Mouse (Mus musculus): ENCODE results near the gene Ahnak. TPM values are rescaled to one million over a fixed set of nuclear protein-coding genes. Genes with fewer than 3 reads are reported as not detected.
"Not testable (repeated sequence)": the region's sequence is repeated elsewhere in the genome, so short reads cannot be mapped to it uniquely, and the experiment has no call there.

Ahnak gene
- polyA plus RNA-seq, 1 experiment from 2014 or later: 103 TPM

DNA sequence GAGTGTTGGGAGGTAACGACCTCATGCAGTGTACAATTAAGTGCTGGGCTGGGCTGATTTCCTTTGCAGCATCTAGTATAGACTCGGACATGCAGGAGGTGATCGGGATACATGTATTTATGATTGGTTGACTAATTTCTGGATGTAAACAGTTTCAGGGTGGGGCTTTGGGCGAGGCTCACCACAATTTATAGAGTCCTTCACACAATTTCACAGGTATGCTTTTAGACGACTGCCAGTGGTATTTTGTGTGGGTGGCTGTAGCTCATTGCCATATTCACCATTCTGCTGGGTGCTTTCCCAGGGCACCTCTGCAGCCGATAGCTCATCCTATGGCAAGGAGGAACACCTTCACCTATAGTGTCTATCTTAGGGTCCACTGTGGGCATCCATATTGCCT lies 9.5 kb downstream of the Ahnak start:
- DNase-seq (ENCODE audit: low spot score) (no peak), ATAC-seq (ENCODE audit: low FRiP score, low TSS enrichment) (no peak)
- peak overlapping the region; percentile 32; the same call in 1 of the 2 replicates for H3K4me2 ChIP-seq (replicated peaks; ENCODE audit: low read depth)
- no peak overlapping the region for H3K4me3 ChIP-seq (ENCODE audit: low read depth, low read length)
- H3K9me3 ChIP-seq (ENCODE audit: control insufficient read depth, low read length): no peaks in the 10 kb centered on the region
- WGBS: 50% methylated on average over 6 of the region's 6 CpGs
- H3K9ac ChIP-seq (ENCODE audit: low read length): no peak overlapping the region; the same call in 1 of the 2 replicates
- no peaks in the 10 kb centered on the region for H3K27me3 ChIP-seq (ENCODE audit: control insufficient read depth, insufficient read depth, low read length)
- TF ChIP-seq EP300 (optimal IDR thresholded peaks at IDR 0.05): no peak
- peak overlapping the region; percentile 91 for H3K27ac ChIP-seq (replicated peaks)
- peaks cover 22% of the 10 kb centered on the region for H3K4me1 ChIP-seq (replicated peaks; ENCODE audit: control insufficient read depth, insufficient read depth)
- H3K36me3 ChIP-seq (ENCODE audit: control insufficient read depth, insufficient read depth, low read length): peaks cover 31% of the 10 kb centered on the region

GRCm38 (mm10) chr19:8999223-8999622 lies 10.1 kb downstream of the Ahnak start:
- Histone ChIP-seq H3K9ac (ENCODE audit: low read length) (no peak overlapping the region), H3K36me3 (ENCODE audit: control insufficient read depth, insufficient read depth, low read length) (peaks cover 38% of the 10 kb centered on the region), H3K4me3 (ENCODE audit: low read depth, low read length) (no peak overlapping the region), H3K4me2 (replicated peaks; ENCODE audit: low read depth) (no peak overlapping the region), H3K4me1 (replicated peaks; ENCODE audit: control insufficient read depth, insufficient read depth) (peaks cover 21% of the 10 kb centered on the region), H3K9me3 (ENCODE audit: control insufficient read depth, low read length) (no peaks in the 10 kb centered on the region), H3K27ac (replicated peaks) (peak overlapping the region; percentile 91; the same call in 1 of the 2 replicates), H3K27me3 (ENCODE audit: control insufficient read depth, insufficient read depth, low read length) (no peaks in the 10 kb centered on the region)
- DNase-seq (ENCODE audit: low spot score) (no peak), ATAC-seq (ENCODE audit: low FRiP score, low TSS enrichment) (no peak)
- WGBS: 53% methylated on average over 4 of the region's 4 CpGs
- TF ChIP-seq CTCF (IDR thresholded peaks at IDR 0.05; ENCODE audit: low read depth) (no peak), EP300 (optimal IDR thresholded peaks at IDR 0.05) (no peak)

- H3K4me1 ChIP-seq (replicated peaks; ENCODE audit: control insufficient read depth, insufficient read depth); H3K27ac ChIP-seq (replicated peaks); ATAC-seq (ENCODE audit: low FRiP score, low TSS enrichment); H3K4me3 ChIP-seq (ENCODE audit: low read depth, low read length); H3K4me2 ChIP-seq (replicated peaks; ENCODE audit: low read depth); H3K9ac ChIP-seq (ENCODE audit: low read length); H3K27me3 ChIP-seq (ENCODE audit: control insufficient read depth, insufficient read depth, low read length); H3K9me3 ChIP-seq (ENCODE audit: control insufficient read depth, low read length); DNase-seq (ENCODE audit: low spot score): not testable (repeated sequence)
- 96% methylated on average over 2 of the region's 2 CpGs for WGBS
- peaks cover 40% of the 10 kb centered on the region for H3K36me3 ChIP-seq (ENCODE audit: control insufficient read depth, insufficient read depth, low read length)
Observed at GRCm38 (mm10) chr19:9006915-9007314, 17.8 kb downstream of the Ahnak start.

DNA sequence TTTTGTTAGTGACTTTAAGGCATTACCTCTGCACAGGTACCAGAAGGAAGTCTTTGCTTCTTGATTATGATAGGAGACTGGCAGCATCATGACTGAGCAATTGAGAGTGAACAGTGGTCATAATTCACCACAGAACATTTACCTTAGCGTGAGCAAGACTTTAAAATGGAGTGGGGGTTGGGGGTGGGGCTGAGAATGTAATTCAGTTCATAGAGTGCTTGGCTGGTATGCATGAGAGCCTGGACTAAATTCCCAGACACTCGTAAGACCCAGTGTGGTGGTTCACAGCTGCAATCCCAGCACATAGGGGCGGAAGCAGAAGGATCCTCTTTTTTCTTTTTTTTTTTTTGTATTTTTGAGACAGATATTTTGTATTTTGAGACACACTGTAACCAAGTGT lies 30.2 kb downstream of the Ahnak start:
- H3K27me3 ChIP-seq (ENCODE audit: control insufficient read depth, insufficient read depth, low read length): no peaks in the 10 kb centered on the region
- TF ChIP-seq EP300 (optimal IDR thresholded peaks at IDR 0.05) (no peak), CTCF (IDR thresholded peaks at IDR 0.05; ENCODE audit: low read depth) (no peak)
- peaks cover 3% of the 10 kb centered on the region; the same call in 1 of the 2 replicates for H3K4me1 ChIP-seq (replicated peaks; ENCODE audit: control insufficient read depth, insufficient read depth)
- no peak overlapping the region for H3K4me3 ChIP-seq (ENCODE audit: low read depth, low read length)
- no peak for ATAC-seq (ENCODE audit: low FRiP score, low TSS enrichment)
- DNase-seq (ENCODE audit: low spot score): no peak
- no peaks in the 10 kb centered on the region for H3K9me3 ChIP-seq (ENCODE audit: control insufficient read depth, low read length)
- no peak overlapping the region for H3K27ac ChIP-seq (replicated peaks)
- peaks cover 35% of the 10 kb centered on the region for H3K36me3 ChIP-seq (ENCODE audit: control insufficient read depth, insufficient read depth, low read length)
- 77% methylated on average over 3 of the region's 3 CpGs for WGBS
- no peak overlapping the region for H3K9ac ChIP-seq (ENCODE audit: low read length)
- H3K4me2 ChIP-seq (replicated peaks; ENCODE audit: low read depth): no peak overlapping the region

DNA sequence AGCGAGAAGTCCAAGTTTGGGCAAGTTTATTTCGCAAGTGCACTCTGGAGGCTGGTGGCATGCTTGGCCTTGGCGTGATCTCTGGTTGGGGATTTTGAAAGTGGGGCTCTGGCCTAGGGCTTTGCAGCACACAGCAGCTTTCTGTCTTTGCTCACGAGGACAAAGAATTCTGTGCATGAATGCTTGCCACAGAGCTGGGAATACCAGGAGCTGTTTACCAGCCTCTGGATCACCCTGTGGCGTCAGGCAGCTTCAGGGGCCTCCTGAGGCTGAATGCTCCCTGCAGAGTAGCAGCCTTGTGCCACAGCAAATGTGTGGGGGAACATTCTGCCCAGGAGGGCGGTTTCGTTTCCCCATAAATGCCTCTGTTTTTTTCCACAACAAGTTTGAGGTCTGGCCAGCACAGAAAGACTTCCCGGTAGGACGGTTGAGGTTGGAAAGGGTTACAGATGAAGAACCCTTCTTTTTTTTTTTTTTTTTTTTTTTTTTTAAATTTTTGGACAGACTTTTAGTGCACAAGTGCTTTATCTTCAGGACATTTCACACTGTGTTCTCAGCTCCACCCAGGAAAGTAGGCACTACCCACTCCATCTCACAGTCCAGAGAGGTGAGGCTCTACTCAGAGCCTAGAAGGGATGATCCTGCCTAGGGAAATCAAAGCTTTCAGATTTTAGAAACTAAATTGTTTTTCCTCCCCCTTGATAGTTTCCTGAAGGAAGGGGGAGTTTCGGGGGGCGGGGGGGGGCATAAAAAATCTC lies 34.1 kb downstream of the Ahnak start:
- Histone ChIP-seq H3K36me3 (ENCODE audit: control insufficient read depth, insufficient read depth, low read length) (peaks cover 9% of the 10 kb centered on the region), H3K4me3 (ENCODE audit: low read depth, low read length) (no peak overlapping the region), H3K4me2 (replicated peaks; ENCODE audit: low read depth) (no peak overlapping the region), H3K27ac (replicated peaks) (peak overlapping the region; percentile 88), H3K27me3 (ENCODE audit: control insufficient read depth, insufficient read depth, low read length) (no peaks in the 10 kb centered on the region), H3K9ac (ENCODE audit: low read length) (no peak overlapping the region), H3K4me1 (replicated peaks; ENCODE audit: control insufficient read depth, insufficient read depth) (peaks cover 3% of the 10 kb centered on the region; the same call in 1 of the 2 replicates), H3K9me3 (ENCODE audit: control insufficient read depth, low read length) (no peaks in the 10 kb centered on the region)
- ATAC-seq (ENCODE audit: low FRiP score, low TSS enrichment): peak; percentile 10; the same call in 1 of the 2 replicates
- WGBS: 34% methylated on average over 11 of the region's 11 CpGs
- TF ChIP-seq CTCF (IDR thresholded peaks at IDR 0.05; ENCODE audit: low read depth) (no peak), EP300 (optimal IDR thresholded peaks at IDR 0.05) (no peak)
- peak; percentile 37 for DNase-seq (ENCODE audit: low spot score)

DNA sequence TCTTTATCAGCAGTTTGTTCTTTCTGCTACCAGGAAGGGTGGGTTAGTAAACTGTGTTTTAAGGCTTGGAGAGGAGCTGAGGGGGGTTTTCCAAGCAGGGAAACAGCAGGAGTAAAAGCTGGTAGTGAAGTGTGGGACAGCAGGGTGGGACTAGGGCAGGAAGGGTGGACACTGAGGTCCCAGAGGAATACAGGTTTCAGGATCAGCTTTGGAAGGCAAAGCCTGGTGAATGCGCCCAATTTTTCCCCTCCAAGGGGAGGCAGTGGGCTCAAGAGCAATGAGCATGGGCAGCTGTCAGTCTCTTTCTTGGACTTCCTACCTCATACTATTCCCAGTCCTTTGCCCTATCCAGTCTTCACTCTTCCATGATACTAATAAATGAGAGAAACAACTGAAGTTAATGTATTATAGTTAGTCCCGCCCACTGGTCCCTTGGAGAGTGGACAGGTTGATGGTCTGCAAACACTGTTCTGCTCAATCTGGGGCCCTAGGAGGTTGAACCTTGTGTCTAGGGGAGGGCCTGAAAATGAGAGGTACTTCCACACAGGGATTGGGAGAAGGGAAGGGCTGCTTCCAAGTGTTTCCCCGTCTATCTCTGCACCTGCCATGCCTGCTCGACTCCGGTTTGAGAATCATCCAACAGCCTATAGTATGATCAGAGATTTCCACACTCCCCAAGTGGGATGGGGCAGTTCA lies 36.6 kb downstream of the Ahnak start:
- peaks cover 3% of the 10 kb centered on the region; the same call in 1 of the 2 replicates for H3K4me1 ChIP-seq (replicated peaks; ENCODE audit: control insufficient read depth, insufficient read depth)
- H3K9ac ChIP-seq (ENCODE audit: low read length): no peak overlapping the region
- no peak for TF ChIP-seq EP300 (optimal IDR thresholded peaks at IDR 0.05)
- no peak for TF ChIP-seq CTCF (IDR thresholded peaks at IDR 0.05; ENCODE audit: low read depth)
- DNase-seq (ENCODE audit: low spot score) (peak; percentile 57), ATAC-seq (ENCODE audit: low FRiP score, low TSS enrichment) (peak; percentile 67)
- H3K27me3 ChIP-seq (ENCODE audit: control insufficient read depth, insufficient read depth, low read length): no peaks in the 10 kb centered on the region
- no peaks in the 10 kb centered on the region for H3K9me3 ChIP-seq (ENCODE audit: control insufficient read depth, low read length)
- no peak overlapping the region for H3K4me2 ChIP-seq (replicated peaks; ENCODE audit: low read depth)
- WGBS: 80% methylated on average over 5 of the region's 5 CpGs
- H3K27ac ChIP-seq (replicated peaks): peak overlapping the region; percentile 76
- no peak overlapping the region for H3K4me3 ChIP-seq (ENCODE audit: low read depth, low read length)
- 0 out of 2 replicates have a peak, but pooled peaks cover under 1% of the 10 kb centered on the region for H3K36me3 ChIP-seq (ENCODE audit: control insufficient read depth, insufficient read depth, low read length)
